Mouse (Mus musculus): ENCODE measurements around the gene Pcbd2.

GRCm38 (mm10) chr13:55756789-55757188, 29.6 kb downstream of the Pcbd2 start:
- TF ChIP-seq CTCF (IDR thresholded peaks at IDR 0.05; ENCODE audit: borderline replicate concordance, extremely low read depth, insufficient read depth, insufficient read length) (no peak), POLR2A (IDR thresholded peaks at IDR 0.05; ENCODE audit: borderline replicate concordance, extremely low read depth, insufficient read depth, insufficient read length, poor library complexity, severe bottlenecking) (no peak)

All from brain, embryonic 14.5 days (tissue).